Mouse (Mus musculus) mouse trophoblast stem cell (cell line): ENCODE results near the gene Pprc1.

Experiments
- in situ Hi-C, 2 experiments: fragments of 300-500 bp; cut with MseI, MboI; formaldehyde crosslinking; loops; 2 replicates in 1 of 2; 3 replicates in 1 of 2; pipeline ENCODE4 v1.15.1; 2025

Gene Pprc1

GRCm38 (mm10) chr19:46056388-46056946 lies 11.8 kb downstream of the Pprc1 start:
- in situ Hi-C loops, result no loop called here

GRCm38 (mm10) chr19:46056947-46057607 lies 12.4 kb downstream of the Pprc1 start:
- in situ Hi-C loops, result no loop called here

- in situ Hi-C loops, result no loop called here
These were observed 13.8 kb downstream of the Pprc1 start for GRCm38 (mm10) chr19:46058466-46058865.

GRCm38 (mm10) chr19:46060845-46061244 lies 16.2 kb downstream of the Pprc1 start:
- in situ Hi-C loops, result no loop called here

- in situ Hi-C loops, result no loop called here
These were observed 23.4 kb downstream of the Pprc1 start for GRCm38 (mm10) chr19:46068054-46068453.

GRCm38 (mm10) chr19:46073285-46073684 lies 28.6 kb downstream of the Pprc1 start:
- in situ Hi-C loops, result no loop called here

GRCm38 (mm10) chr19:46074266-46074665 lies 29.6 kb downstream of the Pprc1 start:
- in situ Hi-C loops, result no loop called here

- in situ Hi-C loops, result no loop called here
These were observed 31.2 kb downstream of the Pprc1 start, which contains the start of gene Nolc1 for GRCm38 (mm10) chr19:46075616-46076607. Nolc1 (plus strand) TSS chr19:46075863.

GRCm38 (mm10) chr19:46078535-46078934 lies 33.8 kb downstream of the Pprc1 start:
- in situ Hi-C loops, result no loop called here

GRCm38 (mm10) chr19:46085185-46085584 lies 40.5 kb downstream of the Pprc1 start:
- in situ Hi-C loops, result no loop called here

GRCm38 (mm10) chr19:46086337-46086736 lies 41.7 kb downstream of the Pprc1 start:
- in situ Hi-C loops, result no loop called here

GRCm38 (mm10) chr19:46087871-46088270 lies 43.2 kb downstream of the Pprc1 start:
- in situ Hi-C loops, result no loop called here

- in situ Hi-C loops, result no loop called here
These were observed 47.0 kb downstream of the Pprc1 start for GRCm38 (mm10) chr19:46091641-46092040.

GRCm38 (mm10) chr19:46094144-46094543 lies 49.5 kb downstream of the Pprc1 start:
- in situ Hi-C loops, result no loop called here

GRCm38 (mm10) chr19:46095291-46095690 lies 50.6 kb downstream of the Pprc1 start:
- in situ Hi-C loops, result no loop called here

- in situ Hi-C loops, result no loop called here
These were observed 51.7 kb downstream of the Pprc1 start for GRCm38 (mm10) chr19:46096396-46096795.

GRCm38 (mm10) chr19:46099561-46099960 lies 54.9 kb downstream of the Pprc1 start:
- in situ Hi-C loops, result no loop called here

- in situ Hi-C loops, result no loop called here
These were observed 58.9 kb downstream of the Pprc1 start for GRCm38 (mm10) chr19:46103437-46104186.

GRCm38 (mm10) chr19:46104187-46104557 lies 59.5 kb downstream of the Pprc1 start:
- in situ Hi-C loops, result no loop called here

GRCm38 (mm10) chr19:46110214-46110613 lies 65.5 kb downstream of the Pprc1 start:
- in situ Hi-C loops, result no loop called here

- in situ Hi-C loops, result no loop called here
These were observed 66.1 kb downstream of the Pprc1 start for GRCm38 (mm10) chr19:46110781-46111180.

GRCm38 (mm10) chr19:46114617-46115016 lies 69.9 kb downstream of the Pprc1 start:
- in situ Hi-C loops, result no loop called here
